Mouse (Mus musculus): ENCODE results near the gene Urah. TPM values are rescaled to one million over a fixed set of nuclear protein-coding genes. Genes with fewer than 3 reads are reported as not detected.

Gene Urah
- polyA plus RNA-seq (2016; fragmentation: Nextera tagmentation; extraction: Ambion mirVana) = not detected in 2 replicates

- WGBS = 51% methylated on average over 20 of the region's 20 CpGs
- H3K4me2 ChIP-seq (replicated peaks) = no peak within 1 kb of the TSS
- H3K9me3 ChIP-seq = no peaks in the 10 kb centered on the region
- no peak for ATAC-seq (ENCODE audit: low FRiP score, low read depth)
- no peak within 1 kb of the TSS for H3K4me3 ChIP-seq
- H3K36me3 ChIP-seq = no peaks in the 10 kb centered on the region
- H3K27me3 ChIP-seq (replicated peaks) = no peaks in the 10 kb centered on the region
- H3K4me1 ChIP-seq = no peaks in the 10 kb centered on the region
- no peak within 1 kb of the TSS for H3K27ac ChIP-seq
- no peak within 1 kb of the TSS for H3K9ac ChIP-seq
Observed at GRCm38 (mm10) chr7:140834968-140835757, at the start of gene Urah. Urah (plus strand) TSS chr7:140835018.

DNA sequence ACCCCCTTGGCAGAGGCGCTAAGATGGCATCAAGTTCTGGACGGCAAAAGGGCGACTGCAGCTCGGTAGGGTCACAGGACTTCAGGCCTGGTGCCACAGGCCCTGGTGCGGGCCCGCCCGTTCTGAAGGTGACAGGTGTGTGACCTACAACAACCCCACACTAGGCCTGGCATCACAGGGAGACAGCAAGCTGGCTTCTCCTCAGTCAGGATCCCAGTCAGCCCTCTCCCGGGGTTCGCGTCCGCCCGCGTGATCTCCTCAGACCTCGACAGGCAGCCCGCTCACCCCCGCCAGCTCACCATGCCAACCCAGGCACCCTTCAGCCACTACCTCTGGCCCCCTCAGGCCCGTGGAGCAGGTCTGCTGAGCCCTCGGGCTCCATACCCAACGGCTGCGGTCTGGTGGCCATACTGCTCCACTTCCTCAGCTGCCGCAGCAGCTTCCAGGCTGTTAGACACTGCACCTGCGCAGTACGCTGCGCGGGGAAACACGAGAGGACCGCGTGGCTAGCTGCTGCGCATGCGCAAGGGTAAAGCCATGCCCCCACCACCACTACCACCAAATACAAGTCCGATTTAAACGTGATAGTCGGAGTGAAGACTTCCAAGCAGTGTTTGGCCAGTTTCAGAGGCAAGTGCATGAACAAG, 47.3 kb upstream of the Urah start, which contains the start of gene Syce1:
Gene Syce1, minus strand, starts transcription at position 447 of the 647 bp plus-strand sequence.
- H3K27me3 ChIP-seq (replicated peaks) = no peaks in the 10 kb centered on the region
- no peaks in the 10 kb centered on the region for H3K4me1 ChIP-seq
- no peak for ATAC-seq (ENCODE audit: low FRiP score, low read depth)
- no peak within 1 kb of the TSS for H3K27ac ChIP-seq
- H3K9me3 ChIP-seq = no peaks in the 10 kb centered on the region
- no peak within 1 kb of the TSS for H3K4me2 ChIP-seq (replicated peaks)
- no peak within 1 kb of the TSS for H3K4me3 ChIP-seq
- 86% methylated on average over 33 of the region's 33 CpGs for WGBS
- H3K9ac ChIP-seq = no peak within 1 kb of the TSS
- H3K36me3 ChIP-seq = no peaks in the 10 kb centered on the region

DNA sequence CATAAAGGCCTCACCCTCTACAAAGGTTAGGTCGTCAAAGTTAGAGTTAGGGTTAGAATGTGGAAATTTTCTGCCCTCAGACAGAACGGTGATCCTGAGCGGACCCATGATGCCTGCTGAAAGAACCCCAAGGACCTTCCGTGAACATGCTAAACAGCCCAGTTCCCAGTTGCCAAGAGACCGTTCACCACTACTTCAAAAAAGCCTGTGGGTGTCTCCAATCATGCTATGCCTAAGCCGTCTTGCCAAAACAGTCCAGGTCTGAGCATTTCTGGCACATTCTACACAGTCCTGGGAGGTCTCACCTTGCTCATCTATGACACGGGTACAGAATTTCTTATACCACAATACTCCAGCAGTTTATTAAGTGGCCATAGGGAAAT, 46.8 kb upstream of the Urah start:
- no peak overlapping the region for H3K9ac ChIP-seq
- no peak overlapping the region for H3K4me3 ChIP-seq
- no peaks in the 10 kb centered on the region for H3K27me3 ChIP-seq (replicated peaks)
- WGBS = 89% methylated on average over 7 of the region's 7 CpGs
- H3K4me2 ChIP-seq (replicated peaks) = no peak overlapping the region
- no peaks in the 10 kb centered on the region for H3K36me3 ChIP-seq
- no peak for ATAC-seq (ENCODE audit: low FRiP score, low read depth)
- H3K9me3 ChIP-seq = no peaks in the 10 kb centered on the region
- no peaks in the 10 kb centered on the region for H3K4me1 ChIP-seq
- no peak overlapping the region for H3K27ac ChIP-seq

GRCm38 (mm10) chr7:140793541-140793940, 41.3 kb upstream of the Urah start:
- Histone ChIP-seq H3K4me3 (no peak overlapping the region), H3K4me2 (replicated peaks) (no peak overlapping the region), H3K36me3 (no peaks in the 10 kb centered on the region), H3K9me3 (no peaks in the 10 kb centered on the region), H3K9ac (no peak overlapping the region), H3K4me1 (no peaks in the 10 kb centered on the region), H3K27me3 (replicated peaks) (no peaks in the 10 kb centered on the region), H3K27ac (no peak overlapping the region)
- WGBS = 79% methylated on average over 4 of the region's 4 CpGs
- ATAC-seq (ENCODE audit: low FRiP score, low read depth) = no peak

DNA sequence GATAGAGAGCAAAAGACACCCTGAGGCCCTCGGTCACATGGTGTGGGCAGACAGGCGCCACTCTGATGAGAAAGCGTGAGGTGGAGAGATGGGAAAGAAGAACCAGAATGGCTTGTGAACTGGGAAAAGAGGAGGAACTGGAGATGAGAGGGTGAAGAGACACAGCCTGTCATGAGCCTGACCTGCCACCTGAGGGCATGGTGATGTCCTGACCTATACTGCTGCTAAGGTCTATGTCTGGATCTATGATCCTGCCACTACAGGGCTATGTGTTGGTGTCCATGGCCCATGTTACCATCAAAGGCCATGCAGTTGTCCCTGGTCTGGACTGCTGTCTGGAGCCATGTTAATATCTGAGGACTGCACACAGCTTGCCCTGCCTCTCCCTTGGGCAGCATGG, 37.2 kb upstream of the Urah start:
- WGBS = 88% methylated on average over 3 of the region's 3 CpGs
- H3K4me3 ChIP-seq = no peak overlapping the region
- H3K4me2 ChIP-seq (replicated peaks) = no peak overlapping the region
- no peaks in the 10 kb centered on the region for H3K4me1 ChIP-seq
- no peaks in the 10 kb centered on the region for H3K9me3 ChIP-seq
- no peaks in the 10 kb centered on the region for H3K27me3 ChIP-seq (replicated peaks)
- H3K9ac ChIP-seq = no peak overlapping the region
- no peaks in the 10 kb centered on the region for H3K36me3 ChIP-seq
- ATAC-seq (ENCODE audit: low FRiP score, low read depth) = no peak
- H3K27ac ChIP-seq = no peak overlapping the region

DNA sequence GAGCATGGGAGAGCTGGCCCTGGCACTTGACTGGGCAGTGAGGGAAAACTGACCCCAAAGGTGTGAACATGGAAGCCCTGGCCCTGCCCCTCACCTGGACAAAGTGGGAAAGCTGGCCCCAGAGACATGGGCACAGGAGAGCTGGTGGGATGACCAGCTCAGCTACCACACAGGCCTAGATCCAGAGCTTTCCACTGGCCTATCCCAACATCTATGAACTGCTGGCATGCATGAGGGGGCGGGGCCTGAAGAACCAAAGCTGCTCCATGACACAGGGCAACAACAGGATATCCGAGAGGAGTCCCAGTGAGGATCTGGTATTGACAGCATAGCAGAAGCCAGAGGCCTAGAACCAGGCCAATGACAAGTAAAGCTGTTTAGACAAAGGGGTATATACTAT, 36.6 kb upstream of the Urah start:
- Histone ChIP-seq H3K4me1 (no peaks in the 10 kb centered on the region), H3K27me3 (replicated peaks) (no peaks in the 10 kb centered on the region), H3K36me3 (no peaks in the 10 kb centered on the region), H3K9ac (no peak overlapping the region), H3K27ac (no peak overlapping the region), H3K9me3 (no peaks in the 10 kb centered on the region), H3K4me3 (no peak overlapping the region), H3K4me2 (replicated peaks) (no peak overlapping the region)
- WGBS = 73% methylated on average over 2 of the region's 2 CpGs
- no peak for ATAC-seq (ENCODE audit: low FRiP score, low read depth)

DNA sequence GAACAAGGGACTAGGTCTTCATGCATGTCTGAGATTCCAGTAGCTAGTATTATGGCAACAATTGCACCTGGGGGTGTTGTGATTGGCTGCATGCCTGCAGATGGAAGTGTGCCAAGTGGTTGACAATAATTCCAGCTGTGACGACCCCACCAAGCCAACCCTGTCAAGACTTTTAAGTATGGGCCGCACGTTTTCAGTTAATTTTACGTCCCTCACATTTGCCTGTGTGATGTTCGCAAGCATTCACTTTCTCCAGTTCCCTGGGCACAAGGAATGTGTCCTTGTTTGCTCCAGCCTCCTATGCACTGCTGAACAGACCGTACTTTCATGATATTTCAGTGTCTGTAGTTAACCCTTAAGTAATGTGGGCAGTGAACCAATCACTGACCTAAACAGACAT, 32.2 kb upstream of the Urah start:
- Histone ChIP-seq H3K9ac (no peak overlapping the region), H3K9me3 (no peaks in the 10 kb centered on the region), H3K4me1 (no peaks in the 10 kb centered on the region), H3K4me2 (replicated peaks) (no peak overlapping the region), H3K4me3 (no peak overlapping the region), H3K36me3 (no peaks in the 10 kb centered on the region), H3K27ac (no peak overlapping the region), H3K27me3 (replicated peaks) (no peaks in the 10 kb centered on the region)
- WGBS = 73% methylated on average over 6 of the region's 6 CpGs
- ATAC-seq (ENCODE audit: low FRiP score, low read depth) = no peak

DNA sequence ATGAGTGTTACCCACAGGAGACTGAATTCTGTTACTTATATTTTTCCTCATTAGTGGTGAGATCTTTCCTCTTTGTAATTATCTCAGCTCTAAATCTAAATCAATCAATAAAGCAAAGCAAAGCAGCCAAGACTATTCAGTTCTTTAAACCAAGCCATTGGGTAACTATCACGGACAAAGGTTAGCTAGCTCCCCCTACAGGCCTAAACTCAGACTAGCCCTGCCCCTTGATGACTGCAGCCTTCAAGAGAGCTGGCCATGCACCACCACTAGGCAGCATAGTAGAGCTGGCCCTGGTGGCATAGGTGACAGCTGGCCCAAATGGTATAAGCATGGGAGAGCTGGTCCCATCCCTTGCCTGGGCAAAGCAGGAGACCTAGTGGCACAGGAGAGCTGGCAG, 29.1 kb upstream of the Urah start:
- H3K27me3 ChIP-seq (replicated peaks) = no peaks in the 10 kb centered on the region
- H3K4me2 ChIP-seq (replicated peaks) = no peak overlapping the region
- WGBS = 8% methylated on average over 1 of the region's 1 CpGs
- H3K9me3 ChIP-seq = no peaks in the 10 kb centered on the region
- H3K36me3 ChIP-seq = peaks cover 5% of the 10 kb centered on the region; the same call in 1 of the 2 replicates
- no peak for ATAC-seq (ENCODE audit: low FRiP score, low read depth)
- no peak overlapping the region for H3K27ac ChIP-seq
- H3K4me3 ChIP-seq = no peak overlapping the region
- no peak overlapping the region for H3K9ac ChIP-seq
- no peaks in the 10 kb centered on the region for H3K4me1 ChIP-seq

DNA sequence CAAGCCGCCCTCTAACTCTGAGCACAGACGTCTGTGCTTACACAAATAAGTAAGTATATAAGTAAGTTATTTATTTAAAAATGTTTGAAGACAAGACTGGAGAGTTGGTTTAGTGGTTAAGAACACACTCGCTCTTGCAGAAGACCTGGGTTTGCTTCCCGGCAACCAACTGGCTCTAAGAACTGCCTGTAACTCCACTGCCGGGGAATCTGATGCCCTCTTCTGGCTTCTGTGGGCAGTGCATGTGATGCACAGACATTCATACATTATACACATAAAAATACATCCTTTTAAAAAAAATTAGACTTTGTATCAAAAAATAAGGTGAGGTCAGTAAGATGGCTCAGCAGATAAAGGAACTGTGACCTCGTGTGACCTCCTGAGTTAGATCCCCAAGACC, 24.3 kb upstream of the Urah start:
- no peak for ATAC-seq (ENCODE audit: low FRiP score, low read depth)
- Histone ChIP-seq H3K4me1 (no peaks in the 10 kb centered on the region), H3K4me3 (no peak overlapping the region), H3K36me3 (peaks cover 26% of the 10 kb centered on the region; the same call in 1 of the 2 replicates), H3K9me3 (no peaks in the 10 kb centered on the region), H3K27ac (no peak overlapping the region), H3K4me2 (replicated peaks) (no peak overlapping the region), H3K9ac (no peak overlapping the region), H3K27me3 (replicated peaks) (no peaks in the 10 kb centered on the region)
- 90% methylated on average over 6 of the region's 6 CpGs for WGBS

GRCm38 (mm10) chr7:140811714-140812113, 23.1 kb upstream of the Urah start:
- Histone ChIP-seq H3K4me3 (no peak overlapping the region), H3K4me2 (replicated peaks) (no peak overlapping the region), H3K4me1 (no peaks in the 10 kb centered on the region), H3K9ac (no peak overlapping the region), H3K27ac (no peak overlapping the region), H3K36me3 (peaks cover 26% of the 10 kb centered on the region; the same call in 1 of the 2 replicates), H3K9me3 (no peaks in the 10 kb centered on the region), H3K27me3 (replicated peaks) (no peaks in the 10 kb centered on the region)
- 87% methylated on average over 13 of the region's 13 CpGs for WGBS
- ATAC-seq (ENCODE audit: low FRiP score, low read depth) = no peak

GRCm38 (mm10) chr7:140812850-140813249, 22.0 kb upstream of the Urah start:
- Histone ChIP-seq H3K4me3 (no peak overlapping the region), H3K4me2 (replicated peaks) (no peak overlapping the region), H3K36me3 (peaks cover 26% of the 10 kb centered on the region; the same call in 1 of the 2 replicates), H3K27me3 (replicated peaks) (no peaks in the 10 kb centered on the region), H3K9me3 (no peaks in the 10 kb centered on the region), H3K9ac (no peak overlapping the region), H3K4me1 (no peaks in the 10 kb centered on the region), H3K27ac (no peak overlapping the region)
- ATAC-seq (ENCODE audit: low FRiP score, low read depth) = no peak
- 96% methylated on average over 12 of the region's 12 CpGs for WGBS

DNA sequence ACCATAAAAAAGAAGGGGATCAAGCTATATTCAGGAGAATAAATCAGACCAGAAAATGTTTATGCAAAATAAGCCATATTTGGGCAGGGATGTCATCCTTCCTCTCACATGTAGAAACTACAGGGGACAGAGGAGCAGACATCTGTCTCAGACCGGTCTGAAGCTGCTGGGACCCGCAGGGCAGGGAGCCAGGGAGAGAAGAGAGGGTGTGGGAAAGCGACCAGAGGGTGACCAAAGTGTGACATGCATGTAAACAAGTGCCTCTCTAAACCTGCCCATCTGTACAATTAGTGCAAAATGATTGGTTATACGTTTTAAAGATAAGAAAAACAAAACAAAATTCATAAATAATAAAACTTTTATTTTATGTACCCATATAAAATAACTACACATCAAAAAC, 14.6 kb upstream of the Urah start:
- WGBS = 67% methylated on average over 4 of the region's 4 CpGs
- no peak for ATAC-seq (ENCODE audit: low FRiP score, low read depth)
- Histone ChIP-seq H3K9ac (no peak overlapping the region), H3K4me3 (no peak overlapping the region), H3K4me1 (no peaks in the 10 kb centered on the region), H3K27ac (no peak overlapping the region), H3K9me3 (no peaks in the 10 kb centered on the region), H3K4me2 (replicated peaks) (no peak overlapping the region), H3K36me3 (no peaks in the 10 kb centered on the region), H3K27me3 (replicated peaks) (no peaks in the 10 kb centered on the region)

DNA sequence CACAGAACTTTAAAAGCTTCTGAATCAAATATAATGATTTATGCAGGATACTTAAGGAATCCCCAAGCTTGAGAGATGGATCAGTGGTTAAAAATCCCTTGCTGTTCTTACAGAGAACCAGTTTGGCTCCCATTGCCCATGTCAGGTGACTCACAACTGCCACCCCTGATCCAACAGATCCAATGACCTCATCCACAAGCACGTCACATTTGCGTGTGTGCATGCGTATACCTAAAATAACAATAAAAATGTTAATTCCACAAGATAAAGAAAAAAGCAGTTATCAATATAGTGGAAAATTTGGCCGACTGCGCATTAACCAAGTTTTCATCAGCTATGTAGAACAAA, 13.5 kb upstream of the Urah start:
- Histone ChIP-seq H3K27me3 (replicated peaks) (no peaks in the 10 kb centered on the region), H3K27ac (no peak overlapping the region), H3K9ac (no peak overlapping the region; the same call in 1 of the 2 replicates), H3K4me3 (peak overlapping the region; percentile 50), H3K4me1 (no peaks in the 10 kb centered on the region), H3K4me2 (replicated peaks) (peak overlapping the region; percentile 70), H3K9me3 (no peaks in the 10 kb centered on the region), H3K36me3 (no peaks in the 10 kb centered on the region)
- WGBS = 55% methylated on average over 5 of the region's 5 CpGs
- peak; percentile 57; the same call in 1 of the 2 replicates for ATAC-seq (ENCODE audit: low FRiP score, low read depth)

Measured in neural tube, embryonic 12.5 days (tissue).